Mouse (Mus musculus) kidney, postnatal 36 days (tissue): Measurements from ENCODE around the gene Dido1.
"Not testable (repeated sequence)": the region's sequence is repeated elsewhere in the genome, so short reads cannot be mapped to it uniquely, and the experiment has no call there.

Experiments
- DNase-seq, 2 experiments: peaks; one replicate each; pipeline ENCODE4 v3.0.0; 2021 to 2022; ENCODE audit warnings: mixed read lengths in 2 of 2

The Dido1 gene

GRCm38 (mm10) chr2:180723865-180724264, 14.1 kb upstream of the Dido1 start:
- DNase-seq = no peak

GRCm38 (mm10) chr2:180722748-180723147, 12.9 kb upstream of the Dido1 start:
- not testable (repeated sequence) for DNase-seq

- no peak for DNase-seq
Measured at GRCm38 (mm10) chr2:180712037-180712689, 2.4 kb upstream of the Dido1 start.

DNA sequence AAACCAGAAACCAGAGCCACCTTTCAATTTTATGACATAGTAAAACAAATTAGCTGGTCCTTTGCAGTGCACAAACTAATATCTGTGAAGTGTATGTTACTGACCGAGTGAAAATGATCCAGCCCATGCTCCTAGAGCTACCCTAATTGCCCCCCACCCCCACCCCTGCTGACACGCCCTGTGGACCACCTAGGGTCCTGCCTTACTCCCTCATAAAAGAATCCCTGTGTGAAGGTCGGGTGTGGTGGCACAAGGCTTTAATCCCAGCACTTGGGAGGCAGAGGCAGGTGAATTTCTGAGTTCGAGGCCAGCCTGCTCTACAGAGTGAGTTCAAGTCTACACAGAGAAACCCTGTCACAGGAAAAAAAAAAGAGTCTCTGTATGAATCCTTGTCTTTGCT, 1.7 kb upstream of the Dido1 start:
- no peak for DNase-seq

- DNase-seq = no peak
Measured at GRCm38 (mm10) chr2:180710276-180711155, 717 bp upstream of the Dido1 start.

DNA sequence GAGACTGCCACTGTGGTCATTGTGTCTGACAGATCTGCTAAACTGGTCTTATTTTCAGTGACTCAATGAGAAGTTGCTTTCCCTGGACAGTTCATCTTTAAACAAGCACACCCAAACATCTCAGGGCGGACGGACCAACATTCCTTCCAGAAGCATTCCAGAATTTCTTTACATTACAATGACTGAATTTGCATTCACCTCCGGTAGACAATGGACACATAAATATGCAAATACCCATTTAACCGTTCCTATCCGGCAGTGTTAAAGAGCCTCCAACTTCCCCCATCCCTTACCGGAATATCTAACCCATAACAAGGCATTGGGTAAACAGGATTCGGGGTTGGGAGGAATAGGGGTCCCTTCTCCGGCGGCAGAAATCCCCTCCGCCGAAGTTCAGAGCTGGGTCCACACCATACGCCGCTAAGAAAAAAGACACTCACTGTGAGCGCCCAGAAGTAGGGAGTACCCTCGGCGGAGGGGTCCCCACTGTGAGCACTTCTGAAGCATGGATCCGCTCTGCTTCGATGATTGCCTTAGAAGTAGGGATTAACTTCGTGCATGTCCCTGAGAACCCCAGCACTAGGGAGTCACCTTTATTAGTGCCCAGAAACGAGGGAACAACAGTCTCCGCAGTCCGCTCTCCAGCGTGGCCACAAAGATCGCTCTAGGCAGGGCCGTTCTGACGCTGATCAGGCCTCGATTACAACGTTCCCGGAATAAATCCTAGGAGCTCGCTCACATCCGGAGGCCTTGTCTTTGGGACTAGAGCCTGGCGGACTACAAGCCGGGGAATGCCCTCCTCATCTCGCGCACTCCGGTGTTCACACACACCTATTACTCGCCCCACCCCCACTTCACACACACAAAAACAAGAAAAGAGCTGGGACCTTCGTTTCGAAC, 526 bp downstream of the Dido1 start:
- DNase-seq = no peak

DNA sequence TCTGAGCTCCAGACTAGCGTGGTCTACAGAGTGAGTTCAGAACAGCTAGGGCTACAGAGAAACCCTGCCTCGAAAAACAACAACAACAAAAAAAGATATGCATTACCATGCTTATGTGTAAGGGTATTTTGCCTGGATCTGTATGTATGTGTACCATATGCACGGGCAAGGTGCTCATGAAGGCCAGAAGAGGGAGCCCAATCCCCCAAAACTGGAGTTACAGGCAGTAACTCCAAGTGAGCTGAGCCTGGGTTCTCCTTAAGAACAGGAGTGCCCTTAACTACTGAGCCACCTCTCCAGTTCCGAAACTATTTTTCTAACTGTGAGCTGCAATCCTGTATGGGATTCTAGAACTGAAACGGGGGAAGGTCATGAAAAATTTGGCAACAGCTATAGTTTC, 3.8 kb downstream of the Dido1 start:
- no peak for DNase-seq

DNA sequence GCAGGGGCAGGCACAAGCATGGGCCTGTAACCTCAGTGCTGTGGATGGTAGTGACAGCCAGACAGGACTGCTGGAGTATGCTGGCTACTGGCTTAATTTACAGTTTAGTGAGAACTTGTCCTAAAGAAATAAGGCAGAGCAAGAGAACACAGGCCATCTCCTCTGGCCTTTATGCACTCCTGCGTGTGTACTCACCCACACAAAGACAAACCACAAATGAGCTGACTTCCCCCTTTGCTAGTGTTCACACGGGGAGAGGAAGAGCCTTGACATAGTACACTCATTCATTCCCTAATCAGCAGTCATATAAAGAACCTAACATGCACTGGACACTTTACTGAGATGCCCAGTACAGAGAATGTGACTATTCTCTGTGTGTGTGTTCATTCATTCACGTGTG, 4.7 kb downstream of the Dido1 start:
- DNase-seq = no peak

DNA sequence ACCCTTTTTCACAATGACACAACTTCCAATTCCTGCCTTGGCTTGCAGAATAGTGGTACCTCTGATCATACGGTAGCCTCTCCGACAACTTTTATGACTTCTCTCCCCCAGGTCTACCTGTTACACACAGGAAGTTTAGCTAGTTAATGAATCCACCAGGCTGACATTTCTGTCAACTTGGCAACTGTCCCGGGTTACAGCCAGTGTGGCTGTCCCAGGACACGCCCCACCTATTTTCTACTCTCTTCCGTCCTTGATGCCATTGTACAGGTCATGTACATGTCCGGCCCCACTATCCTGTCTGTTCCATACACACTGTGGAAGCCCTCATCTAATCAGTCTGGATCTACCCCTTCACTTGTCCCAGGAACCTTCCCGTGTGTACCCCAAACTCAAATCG, 5.2 kb downstream of the Dido1 start:
- peak; percentile 88 to 95 for DNase-seq

GRCm38 (mm10) chr2:180703645-180704359, 6.0 kb downstream of the Dido1 start:
- no peak for DNase-seq

DNA sequence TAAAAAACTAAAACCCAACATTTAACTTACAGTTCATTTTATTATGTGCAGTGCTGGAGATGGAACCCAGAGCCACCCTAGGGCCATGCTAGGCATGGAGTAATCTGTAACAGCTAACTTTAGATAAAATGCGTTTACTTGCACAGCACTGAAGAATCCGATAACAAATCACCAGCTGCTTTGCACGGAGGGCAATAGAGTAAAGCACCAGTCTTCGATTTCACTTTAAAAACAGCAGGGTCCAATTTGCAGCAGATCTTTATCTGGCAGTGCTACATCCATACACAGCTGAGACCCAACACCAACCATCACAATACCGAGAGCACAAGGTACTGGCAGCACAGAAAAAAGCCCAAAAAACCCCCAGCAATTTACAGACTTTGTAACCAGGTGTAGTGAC, 6.6 kb downstream of the Dido1 start:
- no peak for DNase-seq

GRCm38 (mm10) chr2:180702701-180703149, 7.1 kb downstream of the Dido1 start:
- DNase-seq = no peak

- peak; percentile 94 to 96 for DNase-seq
Measured at GRCm38 (mm10) chr2:180701767-180702621, 7.8 kb downstream of the Dido1 start.

GRCm38 (mm10) chr2:180701053-180701766, 8.6 kb downstream of the Dido1 start:
- DNase-seq = no peak

- DNase-seq = peak; percentile 46 to 78
Measured at GRCm38 (mm10) chr2:180700457-180700856, 9.3 kb downstream of the Dido1 start.

DNA sequence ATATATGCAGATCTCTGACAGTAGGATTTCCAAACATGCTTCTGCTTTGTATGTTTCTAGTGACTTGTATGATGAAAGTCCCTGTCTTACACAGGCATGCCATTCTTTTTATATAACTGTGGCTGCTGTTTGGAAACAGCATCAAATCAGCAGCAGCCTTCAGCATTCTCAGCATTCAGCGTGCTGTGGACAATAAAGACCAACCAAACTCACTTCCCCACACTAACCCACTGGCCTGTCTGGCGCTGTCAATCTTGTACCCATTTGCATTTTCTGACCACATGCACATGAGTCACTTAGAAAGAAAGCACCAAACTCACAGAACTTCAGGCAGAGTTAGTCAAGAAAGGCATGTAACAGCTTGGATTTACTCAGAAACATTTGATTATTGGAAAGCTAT, 14.6 kb downstream of the Dido1 start:
- DNase-seq = no peak

DNA sequence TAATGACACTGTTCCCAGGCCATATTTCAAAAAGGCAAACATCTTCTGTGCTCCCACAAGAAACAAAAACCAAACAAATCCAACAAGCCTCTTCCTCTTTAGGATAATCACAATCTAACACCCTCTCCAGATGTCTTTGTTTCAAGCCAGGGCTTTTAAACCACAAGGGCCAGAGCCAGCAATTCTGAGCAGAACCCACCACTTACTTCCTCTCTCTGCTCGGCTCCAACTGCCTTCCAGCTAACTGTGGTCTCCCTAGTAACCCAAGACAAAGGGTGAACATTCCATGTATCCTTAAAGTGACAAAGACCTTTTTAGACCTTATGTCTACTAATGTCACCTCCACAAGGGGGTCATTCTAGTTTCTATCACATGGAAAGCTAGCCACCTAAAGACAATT, 17.2 kb downstream of the Dido1 start:
- DNase-seq = peak in 1 of 2 experiments; percentile 36

DNA sequence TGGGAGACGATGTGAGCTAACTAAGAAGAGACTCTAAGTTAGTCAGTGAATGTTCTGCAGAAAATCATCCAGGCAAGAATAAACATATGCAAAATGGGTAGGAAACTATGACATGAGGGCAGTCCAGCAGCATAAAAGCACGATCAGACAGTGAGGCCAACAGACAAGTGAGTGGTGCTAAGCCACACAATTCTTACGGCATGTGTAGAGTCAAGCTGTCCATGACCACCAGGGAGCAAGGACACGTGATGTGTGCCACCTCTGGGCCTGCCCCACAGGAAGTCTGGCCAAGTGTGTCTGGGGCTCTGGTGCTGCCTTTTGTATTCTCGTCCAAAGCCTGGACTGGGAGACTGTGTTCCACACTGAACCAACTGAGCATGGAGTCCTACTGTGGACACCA, 20.0 kb downstream of the Dido1 start:
- DNase-seq = no peak

GRCm38 (mm10) chr2:180684031-180684430, 25.8 kb downstream of the Dido1 start:
- no peak for DNase-seq

GRCm38 (mm10) chr2:180683524-180683923, 26.3 kb downstream of the Dido1 start:
- DNase-seq = no peak

GRCm38 (mm10) chr2:180681225-180681624, 28.6 kb downstream of the Dido1 start:
- no peak for DNase-seq
